Mouse (Mus musculus) layer of hippocampus, postnatal 25 days (tissue): ENCODE measurements around the gene Lrfn3. TPM values are rescaled to one million over a fixed set of nuclear protein-coding genes. Genes with fewer than 3 reads are reported as not detected.

Experiments used
- DNase-seq, 2 experiments: peaks; one replicate each; pipeline ENCODE4 v3.0.0; 2022; ENCODE audit warnings: mixed read lengths in 2 of 2, low spot score in 1 of 2; ENCODE audit errors: extremely low spot score in 1 of 2
- total RNA-seq, 2 experiments: library from RNA; stranded (reverse); gene quantifications; 2 replicates each; pipeline ENCODE4 v1.2.3; 2021

Lrfn3 gene
- total RNA-seq, 2 experiments from 2014 or later, result 33.6 to 34.7 TPM

GRCm38 (mm10) chr7:30347828-30348227 lies 14.7 kb downstream of the Lrfn3 start:
- DNase-seq, result peak; percentile 64 to 71

- DNase-seq, result peak in 1 of 2 experiments; percentile 62
These were observed 15.8 kb downstream of the Lrfn3 start for GRCm38 (mm10) chr7:30346635-30347379.

GRCm38 (mm10) chr7:30339432-30340109 lies 23.0 kb downstream of the Lrfn3 start:
- DNase-seq, result no peak

- peak; percentile 86 to 90 for DNase-seq
These were observed 26.2 kb downstream of the Lrfn3 start for GRCm38 (mm10) chr7:30336384-30336783.

- no peak for DNase-seq
These were observed 26.9 kb downstream of the Lrfn3 start for GRCm38 (mm10) chr7:30335688-30336087.

- DNase-seq, result no peak
These were observed 28.0 kb downstream of the Lrfn3 start for GRCm38 (mm10) chr7:30334563-30334962.

- DNase-seq, result peak in 1 of 2 experiments; percentile 54
These were observed 29.1 kb downstream of the Lrfn3 start for GRCm38 (mm10) chr7:30333436-30333835.

- no peak for DNase-seq
These were observed 29.8 kb downstream of the Lrfn3 start for GRCm38 (mm10) chr7:30332622-30333259.

GRCm38 (mm10) chr7:30331887-30332286 lies 30.7 kb downstream of the Lrfn3 start:
- peak; percentile 64 to 70 for DNase-seq

- no peak for DNase-seq
These were observed 34.2 kb downstream of the Lrfn3 start for GRCm38 (mm10) chr7:30328379-30328778.

- no peak for DNase-seq
These were observed 35.4 kb downstream of the Lrfn3 start for GRCm38 (mm10) chr7:30327140-30327539.

GRCm38 (mm10) chr7:30326427-30326826 lies 36.1 kb downstream of the Lrfn3 start:
- no peak for DNase-seq

GRCm38 (mm10) chr7:30325364-30325763 lies 37.2 kb downstream of the Lrfn3 start:
- peak in 1 of 2 experiments; percentile 52 for DNase-seq

- no peak for DNase-seq
These were observed 38.1 kb downstream of the Lrfn3 start for GRCm38 (mm10) chr7:30324300-30324944.

GRCm38 (mm10) chr7:30323795-30324194 lies 38.8 kb downstream of the Lrfn3 start, which contains the start of gene Sdhaf1:
Gene Sdhaf1, minus strand, starts transcription at chr7:30323895.
- DNase-seq, result no peak

- DNase-seq, result no peak
These were observed 39.7 kb downstream of the Lrfn3 start for GRCm38 (mm10) chr7:30322865-30323264.

- DNase-seq, result peak; percentile 88 to 89
These were observed 40.3 kb downstream of the Lrfn3 start for GRCm38 (mm10) chr7:30322285-30322667.

GRCm38 (mm10) chr7:30321539-30322284 lies 40.9 kb downstream of the Lrfn3 start, which contains the start of gene E130208F15Rik:
Gene E130208F15Rik, plus strand, starts transcription at chr7:30321740.
- peak in 1 of 2 experiments; percentile 46 for DNase-seq

- no peak for DNase-seq
These were observed 41.6 kb downstream of the Lrfn3 start for GRCm38 (mm10) chr7:30320946-30321345.

- DNase-seq, result no peak
These were observed 44.4 kb downstream of the Lrfn3 start for GRCm38 (mm10) chr7:30318142-30318541.
